Mouse (Mus musculus) G1E (cell line): ENCODE results near the gene Rufy3.

Source experiments
- CTCF ChIP-seq: IDR thresholded peaks from 2 replicates; pipeline ENCODE4 v1.5.1; 2012; ENCODE audit warnings: low read depth, low read length, inconsistent platforms, mixed read lengths
- GATA1 ChIP-seq: IDR thresholded peaks from 2 replicates; pipeline ENCODE4 v1.6.1; 2012; ENCODE audit warnings: borderline replicate concordance, low read length, inconsistent platforms, mixed read lengths
- TAL1 ChIP-seq: conservative IDR thresholded peaks from 2 replicates; pipeline ENCODE4 v1.6.1; 2012; ENCODE audit warnings: low read depth, low read length, inconsistent platforms, mixed read lengths

DNA sequence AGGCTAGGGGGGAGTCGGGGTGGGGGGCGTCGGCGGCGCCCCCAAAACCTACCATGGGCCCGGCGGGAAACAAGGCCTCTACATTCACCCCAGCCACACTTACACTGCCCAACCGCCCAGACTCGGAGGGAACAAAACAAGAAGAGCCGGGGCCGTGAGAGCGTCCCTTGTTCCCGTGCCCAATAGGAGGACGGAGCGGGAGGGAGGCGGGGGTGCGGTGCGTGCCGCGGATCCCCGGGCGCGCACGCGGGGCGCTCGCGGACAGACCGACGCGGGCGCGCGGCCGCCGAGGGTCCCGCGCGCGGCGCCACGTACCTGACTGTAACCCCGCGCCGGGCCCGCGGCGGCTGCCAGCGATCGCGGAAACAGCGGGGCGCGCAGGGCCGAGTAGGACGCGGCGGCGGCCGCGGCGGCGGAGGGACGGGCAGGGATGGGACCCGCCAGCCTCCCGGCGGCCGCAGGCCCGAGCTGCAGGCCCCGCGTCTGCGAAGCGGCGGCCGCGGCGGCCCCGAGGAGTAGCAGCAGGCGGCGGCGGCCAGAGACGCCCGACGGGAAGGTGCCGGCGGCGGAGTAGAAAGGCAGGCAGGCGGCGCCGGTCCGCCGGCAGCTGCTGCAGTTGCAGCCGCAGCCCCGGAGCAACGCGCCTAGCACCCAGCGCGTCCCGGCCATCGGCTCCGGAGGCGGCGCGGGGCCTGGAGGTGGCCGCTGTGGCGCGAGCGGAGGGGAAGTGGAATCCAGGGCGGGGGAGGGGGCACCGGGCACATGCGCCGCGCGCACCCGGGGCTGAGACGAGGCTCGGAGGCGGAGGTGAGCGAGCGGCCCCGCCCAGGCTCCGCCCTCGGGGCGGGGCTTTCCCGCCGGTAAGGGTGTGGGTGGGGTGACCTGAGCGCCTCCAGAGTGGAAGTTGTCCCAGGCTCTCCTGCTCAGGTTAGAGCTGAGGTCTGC, 110.9 kb downstream of the Rufy3 start, which contains the start of gene Grsf1:
- TF ChIP-seq CTCF (no peak), TAL1 (no peak), GATA1 (no peak)
